Mouse (Mus musculus) kidney, embryonic 16.5 days (tissue): Measurements from ENCODE around the gene Pld3. TPM values are rescaled to one million over a fixed set of nuclear protein-coding genes. Genes with fewer than 3 reads are reported as not detected.

Experiments used
- ATAC-seq: fragments of 200-750 bp; cut with Nextera tagmentation; 2 replicates; pipeline ENCODE4 v1.8.0; 2017; ENCODE audit warnings: moderate TSS enrichment; ENCODE audit not compliant: low FRiP score, low TSS enrichment
- H3K27ac ChIP-seq: fragments of 300-500 bp; sonication (generic); 2 replicates; pipeline ENCODE4 v1.5.1; 2014; ENCODE audit warnings: low read length
- H3K27me3 ChIP-seq: fragments of 300-500 bp; sonication (generic); 2 replicates; pipeline ENCODE4 v1.6.1; 2014; ENCODE audit warnings: low read length, control low read depth, mixed read lengths; ENCODE audit not compliant: insufficient read depth
- H3K36me3 ChIP-seq: fragments of 300-500 bp; sonication (generic); 2 replicates; pipeline ENCODE4 v1.6.1; 2014; ENCODE audit warnings: low read length, control low read depth, mixed read lengths; ENCODE audit not compliant: insufficient read depth
- H3K4me1 ChIP-seq: fragments of 300-500 bp; sonication (generic); 2 replicates; pipeline ENCODE4 v1.6.1; 2014; ENCODE audit warnings: low read length, control low read depth, mixed read lengths; ENCODE audit not compliant: insufficient read depth
- H3K4me2 ChIP-seq: fragments of 300-500 bp; sonication (generic); replicated peaks from 2 replicates; pipeline ENCODE4 v1.6.1; 2014; ENCODE audit warnings: low read depth, low read length
- H3K4me3 ChIP-seq: fragments of 300-500 bp; sonication (generic); 2 replicates; pipeline ENCODE4 v1.5.1; 2014; ENCODE audit warnings: mild to moderate bottlenecking, low read length
- H3K9ac ChIP-seq: fragments of 300-500 bp; sonication (generic); replicated peaks from 2 replicates; pipeline ENCODE4 v1.6.1; 2014; ENCODE audit warnings: low read length
- H3K9me3 ChIP-seq: fragments of 300-500 bp; sonication (generic); 2 replicates; pipeline ENCODE4 v1.6.1; 2016; ENCODE audit warnings: low read length, control low read depth
- WGBS: fragments of 180-500 bp; shearing (Covaris S2); extraction: QIAGEN DNeasy Blood & Tissue Kit; methylation state at CpG from one replicate; pipeline ENCODE4 v1.1.7; 2014; 5-methylcytosine and 5-hydroxymethylcytosine counted together
- polyA plus RNA-seq: library from polyadenylated mRNA; unstranded; fragments of >200 nt; fragmentation: Nextera tagmentation; extraction: Ambion mirVana; gene quantifications from 2 replicates; pipeline ENCODE4 v1.2.1, GENCODE M21; 2015

Gene Pld3
- polyA plus RNA-seq, 1 experiment from 2014 or later = 121 TPM

DNA sequence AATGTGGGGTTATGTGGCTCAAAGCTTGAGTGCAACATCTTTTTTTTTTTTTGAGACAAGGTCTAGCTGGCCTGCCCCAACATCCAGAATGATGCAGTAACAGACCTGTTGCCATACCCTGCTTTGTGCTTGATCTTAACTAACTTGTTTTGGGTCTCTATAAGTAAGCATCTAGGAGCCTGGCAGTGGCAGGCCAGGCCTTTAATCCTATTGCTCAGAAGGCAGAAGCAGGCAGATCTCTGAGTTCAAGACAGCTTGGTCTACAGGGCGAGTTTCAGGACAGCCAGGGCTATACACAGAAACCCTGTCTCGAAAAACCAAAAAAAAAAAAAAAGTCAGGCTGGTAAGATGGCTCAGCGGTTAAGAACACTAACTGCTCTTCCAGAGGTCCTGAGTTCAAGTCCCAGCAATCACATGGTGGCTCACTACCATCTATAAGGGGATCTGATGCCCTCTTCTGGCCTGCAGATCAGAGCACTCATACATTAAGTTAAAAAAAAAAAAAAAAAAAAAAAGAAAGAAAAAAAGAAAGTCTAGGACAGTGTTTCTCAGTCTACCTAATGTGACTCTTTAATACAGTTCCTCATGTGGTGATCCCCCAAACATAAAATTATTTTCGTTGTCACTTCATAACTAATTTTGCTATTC, 37.7 kb upstream of the Pld3 start:
- Histone ChIP-seq H3K9me3 (no peaks in the 10 kb centered on the region), H3K4me2 (peak overlapping the region; percentile 68), H3K27me3 (no peaks in the 10 kb centered on the region), H3K9ac (peak overlapping the region; percentile 64), H3K27ac (peak overlapping the region; percentile 98), H3K4me1 (peaks cover 20% of the 10 kb centered on the region), H3K36me3 (no peaks in the 10 kb centered on the region), H3K4me3 (peak overlapping the region; percentile 71)
- ATAC-seq = no peak
- WGBS = 64% methylated on average over 4 of the region's 4 CpGs

- no peaks in the 10 kb centered on the region for H3K9me3 ChIP-seq
- no peak overlapping the region for H3K4me3 ChIP-seq
- peaks cover 16% of the 10 kb centered on the region for H3K4me1 ChIP-seq
- WGBS = 91% methylated on average over 4 of the region's 4 CpGs
- no peaks in the 10 kb centered on the region for H3K27me3 ChIP-seq
- peaks cover under 1% of the 10 kb centered on the region; the same call in 1 of the 2 replicates for H3K36me3 ChIP-seq
- no peak overlapping the region for H3K9ac ChIP-seq
- H3K27ac ChIP-seq = no peak overlapping the region
- no peak overlapping the region for H3K4me2 ChIP-seq
- no peak for ATAC-seq
These were observed 37.1 kb upstream of the Pld3 start for GRCm38 (mm10) chr7:27590088-27590487.

GRCm38 (mm10) chr7:27587741-27588140, 34.7 kb upstream of the Pld3 start:
- peaks cover 2% of the 10 kb centered on the region for H3K4me1 ChIP-seq
- peaks cover 6% of the 10 kb centered on the region; the same call in 1 of the 2 replicates for H3K36me3 ChIP-seq
- no peak for ATAC-seq
- no peak overlapping the region for H3K9ac ChIP-seq
- no peak overlapping the region for H3K27ac ChIP-seq
- H3K9me3 ChIP-seq = no peaks in the 10 kb centered on the region
- no peaks in the 10 kb centered on the region for H3K27me3 ChIP-seq
- WGBS = 77% methylated on average over 2 of the region's 2 CpGs
- no peak overlapping the region for H3K4me2 ChIP-seq
- H3K4me3 ChIP-seq = no peak overlapping the region

DNA sequence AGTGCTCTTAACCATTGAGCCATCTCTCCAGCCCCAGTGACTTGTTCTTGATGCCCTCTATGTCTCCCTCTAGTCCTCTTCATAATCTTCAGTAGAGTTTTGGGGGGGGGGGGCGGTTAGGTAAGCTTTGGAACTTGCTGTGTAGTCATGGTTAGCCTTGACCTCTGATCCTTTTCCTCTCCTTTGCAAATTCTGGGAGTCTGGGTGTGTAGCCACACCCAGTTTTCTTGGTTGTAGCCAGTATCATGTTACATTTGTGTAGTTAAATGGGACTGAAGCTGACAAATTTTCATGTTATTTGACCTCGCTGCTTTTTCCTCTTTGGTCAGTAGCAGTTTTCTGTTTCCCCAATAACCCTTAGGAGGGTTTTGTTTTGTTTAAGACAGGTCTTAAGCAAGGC, 33.8 kb upstream of the Pld3 start:
- H3K4me2 ChIP-seq = no peak overlapping the region
- no peak for ATAC-seq
- H3K9ac ChIP-seq = no peak overlapping the region
- WGBS = 35% methylated on average over 2 of the region's 2 CpGs
- H3K27ac ChIP-seq = no peak overlapping the region
- H3K4me1 ChIP-seq = no peaks in the 10 kb centered on the region
- H3K9me3 ChIP-seq = no peaks in the 10 kb centered on the region
- no peaks in the 10 kb centered on the region for H3K27me3 ChIP-seq
- peaks cover 9% of the 10 kb centered on the region; the same call in 1 of the 2 replicates for H3K36me3 ChIP-seq
- no peak overlapping the region for H3K4me3 ChIP-seq

DNA sequence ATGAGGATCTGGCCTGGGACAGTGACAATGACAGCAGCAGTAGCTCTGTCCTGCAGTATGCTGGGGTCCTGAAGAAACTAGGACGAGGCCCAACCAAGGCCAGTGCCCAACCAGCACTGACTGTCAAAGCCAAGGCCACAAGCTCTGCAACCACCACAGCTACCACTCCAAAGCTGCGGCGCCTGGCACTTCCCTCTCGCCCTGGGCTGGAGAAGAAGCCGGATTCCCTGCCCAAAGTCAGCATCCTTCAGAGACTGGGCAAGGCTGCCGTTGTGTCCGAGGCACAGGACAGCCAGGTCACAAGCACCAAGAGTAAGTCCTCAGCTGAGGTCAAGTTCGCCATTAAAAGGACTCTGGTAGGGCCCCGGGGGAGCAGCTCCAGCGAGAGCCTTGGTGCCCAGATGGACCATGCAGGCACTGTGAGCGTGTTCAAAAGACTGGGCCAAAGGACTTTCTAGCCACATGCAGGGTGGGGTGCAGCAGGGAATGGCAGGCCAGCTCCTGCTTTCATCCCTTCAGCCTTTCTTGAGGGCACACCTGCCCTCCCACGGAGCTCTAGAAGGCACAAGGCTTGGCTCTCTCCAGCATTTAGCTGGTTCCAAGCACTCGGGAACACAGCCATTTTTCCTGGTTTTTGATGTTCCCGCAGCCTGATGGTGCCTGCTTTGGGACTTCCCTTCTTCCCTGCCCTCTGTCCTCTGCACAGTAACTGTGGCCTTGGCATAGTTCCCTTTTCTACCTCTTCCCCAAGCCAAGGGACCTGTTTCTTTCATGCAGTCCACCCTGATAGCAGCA, 27.6 kb upstream of the Pld3 start:
- 93% methylated on average over 14 of the region's 14 CpGs for WGBS
- H3K4me3 ChIP-seq = no peak overlapping the region

GRCm38 (mm10) chr7:27578465-27578864, 25.4 kb upstream of the Pld3 start:
- no peaks in the 10 kb centered on the region for H3K4me1 ChIP-seq
- no peak overlapping the region for H3K4me3 ChIP-seq
- H3K36me3 ChIP-seq = peaks cover 55% of the 10 kb centered on the region
- no peak overlapping the region for H3K4me2 ChIP-seq
- H3K27ac ChIP-seq = no peak overlapping the region
- 78% methylated on average over 7 of the region's 7 CpGs for WGBS
- ATAC-seq = no peak
- H3K27me3 ChIP-seq = no peaks in the 10 kb centered on the region
- H3K9me3 ChIP-seq = no peaks in the 10 kb centered on the region
- no peak overlapping the region for H3K9ac ChIP-seq

More for the DNA sequence above, 27.6 kb upstream of the Pld3 start:
- ATAC-seq = no peak
- Histone ChIP-seq H3K9ac (no peak overlapping the region), H3K4me1 (no peaks in the 10 kb centered on the region), H3K36me3 (peaks cover 48% of the 10 kb centered on the region), H3K27ac (no peak overlapping the region), H3K4me2 (no peak overlapping the region), H3K9me3 (no peaks in the 10 kb centered on the region), H3K27me3 (no peaks in the 10 kb centered on the region)

GRCm38 (mm10) chr7:27577589-27577988, 24.6 kb upstream of the Pld3 start:
- ATAC-seq = no peak
- H3K27me3 ChIP-seq = no peaks in the 10 kb centered on the region
- no peak overlapping the region for H3K27ac ChIP-seq
- H3K4me1 ChIP-seq = no peaks in the 10 kb centered on the region
- WGBS = 95% methylated on average over 6 of the region's 6 CpGs
- H3K36me3 ChIP-seq = peaks cover 56% of the 10 kb centered on the region
- no peaks in the 10 kb centered on the region for H3K9me3 ChIP-seq
- H3K4me2 ChIP-seq = no peak overlapping the region
- H3K4me3 ChIP-seq = no peak overlapping the region
- H3K9ac ChIP-seq = no peak overlapping the region

GRCm38 (mm10) chr7:27576914-27577313, 23.9 kb upstream of the Pld3 start:
- H3K4me1 ChIP-seq = no peaks in the 10 kb centered on the region
- no peak overlapping the region for H3K4me3 ChIP-seq
- no peak overlapping the region for H3K9ac ChIP-seq
- H3K27me3 ChIP-seq = no peaks in the 10 kb centered on the region
- H3K4me2 ChIP-seq = no peak overlapping the region
- H3K27ac ChIP-seq = no peak overlapping the region
- 0 out of 2 replicates have a peak, but pooled peaks have one; percentile 19 for ATAC-seq
- WGBS = 69% methylated on average over 6 of the region's 6 CpGs
- peaks cover 58% of the 10 kb centered on the region for H3K36me3 ChIP-seq
- H3K9me3 ChIP-seq = no peaks in the 10 kb centered on the region

DNA sequence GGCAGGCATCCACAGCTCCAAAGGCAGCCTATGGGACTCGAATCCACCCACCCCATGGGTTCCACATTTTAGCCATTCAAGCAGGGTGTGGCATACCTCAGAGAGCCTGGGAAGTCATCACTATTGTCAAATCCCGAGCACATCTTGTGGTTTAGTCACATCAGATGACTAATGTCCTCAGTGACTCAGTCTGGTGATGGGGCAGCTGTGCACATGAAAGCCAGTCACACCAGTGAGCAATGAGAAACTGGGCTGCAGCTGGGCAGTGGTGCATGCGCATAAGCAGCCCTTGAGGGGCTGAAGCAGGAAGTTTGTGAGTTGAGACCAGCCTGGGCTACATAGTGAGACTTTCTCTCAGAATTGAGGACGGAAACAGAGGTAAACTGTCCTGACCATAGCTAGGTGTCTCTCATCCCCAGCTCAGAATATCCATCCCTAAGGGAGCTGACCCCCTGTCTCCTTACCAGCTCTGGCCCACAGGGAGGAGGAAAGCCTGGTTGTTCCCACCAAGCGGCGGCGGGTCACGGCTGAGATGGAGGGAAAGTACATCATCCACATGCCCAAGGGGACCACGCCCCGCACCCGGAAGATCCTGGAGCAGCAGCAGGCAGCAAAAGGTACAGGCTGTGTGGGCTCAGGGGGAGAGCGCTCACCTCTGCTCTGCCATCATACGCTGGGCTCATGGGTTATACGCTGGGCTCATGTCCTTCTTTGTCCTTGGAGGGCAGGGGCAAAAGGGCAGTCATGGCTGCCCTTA, 21.3 kb upstream of the Pld3 start:
- Histone ChIP-seq H3K4me1 (no peaks in the 10 kb centered on the region), H3K27me3 (no peaks in the 10 kb centered on the region), H3K9ac (no peak overlapping the region), H3K9me3 (no peaks in the 10 kb centered on the region), H3K36me3 (peaks cover 46% of the 10 kb centered on the region), H3K4me3 (no peak overlapping the region), H3K4me2 (no peak overlapping the region), H3K27ac (no peak overlapping the region)
- ATAC-seq = no peak
- WGBS = 89% methylated on average over 14 of the region's 14 CpGs
